Mouse (Mus musculus): ENCODE data around the gene Lcp1.

GRCm38 (mm10) chr14:75164345-75164744 lies 33.4 kb downstream of the Lcp1 start:
- TF ChIP-seq CTCF (IDR thresholded peaks at IDR 0.05; ENCODE audit: low read depth) (no peak), EP300 (IDR thresholded peaks at IDR 0.05; ENCODE audit: low read depth) (no peak)

Measured in heart, postnatal 0 days (tissue).